ENCODE assay signal across 17 mouse cellular contexts in genomic region chr12:6287622-6288021, GRCm38 (mm10).
"Had no signal": no experiment of that assay in that cellular context is flagged by ENCODE, and none has a peak within 500 bp of the region (broad histone marks: within the 10 kb centered on the region; RNA-seq: fewer than 3 reads in every experiment).

No protein-coding gene starts in this region.

- H3K4me1 ChIP-seq: liver, embryonic 13.5 days had no signal

- H3K9ac ChIP-seq: liver, embryonic 13.5 days had no signal

- H3K27me3 ChIP-seq: liver, embryonic 13.5 days had no signal

- H3K36me3 ChIP-seq: liver, embryonic 13.5 days had no signal

- ATAC-seq: intestine, postnatal 0 days had no signal

- H3K27ac ChIP-seq: kidney, postnatal 0 days; layer of hippocampus, adult 2 months; liver, embryonic 13.5 days; stomach, postnatal 0 days had no signal

- H3K4me3 ChIP-seq: layer of hippocampus, adult 2 months; liver, embryonic 13.5 days had no signal

- H3K4me2 ChIP-seq: liver, embryonic 13.5 days; midbrain, embryonic 11.5 days had no signal

- DNase-seq: kidney, adult 2 months; kidney, postnatal 25 days; layer of hippocampus, adult 9-11 months; liver, embryonic 13.5 days; lung, adult 2 months; lung, postnatal 14 days; lung, postnatal 4 days; midbrain, embryonic 14.5 days; right cerebral cortex, postnatal 4 days; thymus, adult 18-20 months; thymus, postnatal 14 days; thymus, postnatal 4 days had no signal
